Mouse (Mus musculus) E14TG2a.4 (cell line): ENCODE measurements around the gene Uchl4.

ENCODE experiments used
- CTCF ChIP-seq: conservative IDR thresholded peaks from 2 replicates; pipeline ENCODE4 v1.5.1; 2014; ENCODE audit warnings: low read length
- NANOG ChIP-seq: IDR thresholded peaks from 2 replicates; pipeline ENCODE4 v1.6.1; 2014; ENCODE audit warnings: borderline replicate concordance, low read length, mixed read lengths

- TF ChIP-seq NANOG (no peak), CTCF (no peak)
Measured at GRCm38 (mm10) chr9:64236056-64236455, 1.1 kb downstream of the Uchl4 start.
